In genomic region chr6:136449270-136449692, GRCm38 (mm10) we compare ENCODE assay signal across 9 mouse cellular contexts. TPM values are rescaled to one million over a fixed set of nuclear protein-coding genes. Genes with fewer than 3 reads are reported as not detected.
DNase-seq lines count a peak whose midpoint lies in the region; ATAC-seq and TF ChIP-seq lines count a peak whose summit lies in the region.
"Had no signal": no experiment of that assay in that cellular context is flagged by ENCODE, and none has a peak within 500 bp of the region (broad histone marks: within the 10 kb centered on the region; RNA-seq: fewer than 3 reads in every experiment).

No protein-coding gene starts in this region.

- no peak overlapping the region for H3K4me2 ChIP-seq in kidney, postnatal 0 days (ENCODE audit: low read length)
- H3K4me2 ChIP-seq in liver, embryonic 15.5 days: peak overlapping the region; percentile 29; the same call in 1 of the 2 replicates
- no peak overlapping the region for H3K4me2 ChIP-seq in forebrain, embryonic 13.5 days
- no peak overlapping the region for H3K4me2 ChIP-seq in midbrain, embryonic 11.5 days
- H3K4me2 ChIP-seq: limb, embryonic 12.5 days had no signal

- peak; percentile 80 for ATAC-seq in kidney, postnatal 0 days (replicated peaks; ENCODE audit: low FRiP score, low read depth)
- ATAC-seq in liver, embryonic 15.5 days (ENCODE audit: insufficient read depth): peak; percentile 75
- ATAC-seq in forebrain, embryonic 13.5 days: no peak
- ATAC-seq in midbrain, embryonic 11.5 days (ENCODE audit: low FRiP score): no peak

- no peaks in the 10 kb centered on the region for H3K36me3 ChIP-seq in heart, embryonic 10.5 days
- no peaks in the 10 kb centered on the region for H3K36me3 ChIP-seq in kidney, postnatal 0 days (ENCODE audit: insufficient read depth, low read length)
- no peaks in the 10 kb centered on the region for H3K36me3 ChIP-seq in liver, embryonic 15.5 days (replicated peaks)
- H3K36me3 ChIP-seq in forebrain, embryonic 13.5 days (ENCODE audit: poor library complexity, severe bottlenecking): no peaks in the 10 kb centered on the region
- H3K36me3 ChIP-seq in midbrain, embryonic 11.5 days (ENCODE audit: control insufficient read depth, insufficient read depth, low read length): no peaks in the 10 kb centered on the region
- H3K36me3 ChIP-seq: limb, embryonic 12.5 days had no signal

- H3K4me1 ChIP-seq in heart, embryonic 10.5 days: peaks cover 5% of the 10 kb centered on the region; the same call in 1 of the 2 replicates
- no peaks in the 10 kb centered on the region for H3K4me1 ChIP-seq in kidney, postnatal 0 days (replicated peaks; ENCODE audit: insufficient read depth, low read length)
- peaks cover 6% of the 10 kb centered on the region; the same call in 1 of the 2 replicates for H3K4me1 ChIP-seq in liver, embryonic 15.5 days (replicated peaks)
- H3K4me1 ChIP-seq in forebrain, embryonic 13.5 days: no peaks in the 10 kb centered on the region
- no peaks in the 10 kb centered on the region for H3K4me1 ChIP-seq in midbrain, embryonic 11.5 days (ENCODE audit: control insufficient read depth, insufficient read depth, low read length)

- 55% methylated on average over 9 of the region's 9 CpGs for WGBS in heart, embryonic 10.5 days
- WGBS in kidney, postnatal 0 days: 13% methylated on average over 9 of the region's 9 CpGs
- 9% methylated on average over 9 of the region's 9 CpGs for WGBS in liver, embryonic 15.5 days (ENCODE audit: insufficient replicate concordance)
- 85% methylated on average over 9 of the region's 9 CpGs for WGBS in forebrain, embryonic 13.5 days
- WGBS in midbrain, embryonic 11.5 days: 83% methylated on average over 9 of the region's 9 CpGs

- peak overlapping the region; percentile 62; the same call in 1 of the 2 replicates for H3K27ac ChIP-seq in heart, embryonic 10.5 days
- no peak overlapping the region for H3K27ac ChIP-seq in kidney, postnatal 0 days
- 0 out of 2 replicates have a peak overlapping the region, but pooled peaks have one; percentile 45 for H3K27ac ChIP-seq in liver, embryonic 15.5 days (replicated peaks)
- no peak overlapping the region for H3K27ac ChIP-seq in forebrain, embryonic 13.5 days
- H3K27ac ChIP-seq in midbrain, embryonic 11.5 days (ENCODE audit: low read depth, low read length): no peak overlapping the region
- H3K27ac ChIP-seq: limb, embryonic 12.5 days had no signal

- no peak overlapping the region for H3K9ac ChIP-seq in kidney, postnatal 0 days (ENCODE audit: low read depth, low read length)
- no peak overlapping the region; the same call in 1 of the 2 replicates for H3K9ac ChIP-seq in liver, embryonic 15.5 days
- H3K9ac ChIP-seq in forebrain, embryonic 13.5 days: no peak overlapping the region
- H3K9ac ChIP-seq in midbrain, embryonic 11.5 days (ENCODE audit: low read length): no peak overlapping the region
- H3K9ac ChIP-seq: limb, embryonic 12.5 days had no signal

- TF ChIP-seq CTCF in kidney, postnatal 0 days (IDR thresholded peaks at IDR 0.05; ENCODE audit: low read depth): 0 out of 2 replicates have a peak, but pooled peaks have one; percentile 5

- H3K4me3 ChIP-seq in heart, embryonic 10.5 days: no peak overlapping the region
- no peak overlapping the region for H3K4me3 ChIP-seq in kidney, postnatal 0 days (replicated peaks; ENCODE audit: low read depth, low read length)
- H3K4me3 ChIP-seq in liver, embryonic 15.5 days (replicated peaks): no peak overlapping the region
- no peak overlapping the region for H3K4me3 ChIP-seq in forebrain, embryonic 13.5 days
- no peak overlapping the region for H3K4me3 ChIP-seq in midbrain, embryonic 11.5 days (ENCODE audit: low read depth, low read length)
- H3K4me3 ChIP-seq: limb, embryonic 12.5 days had no signal

- peak; percentile 35 for DNase-seq in A20 (ENCODE audit: low read depth, low spot score)
- DNase-seq in T-cell, adult 2 months (ENCODE audit: low spot score): peak; percentile 82
- DNase-seq in heart, embryonic 10.5 days (ENCODE audit: low spot score): peak; percentile 90
- DNase-seq in kidney, postnatal 0 days (ENCODE audit: low spot score): peak; percentile 87
- DNase-seq in right cerebral cortex, postnatal 4 days: peak; percentile 15
- no peak for DNase-seq in midbrain, embryonic 11.5 days (ENCODE audit: low spot score, missing footprints)

- H3K9me3 ChIP-seq in heart, embryonic 10.5 days: 0 out of 2 replicates have a peak, but pooled peaks cover 8% of the 10 kb centered on the region
- peaks cover 12% of the 10 kb centered on the region; the same call in 1 of the 2 replicates for H3K9me3 ChIP-seq in kidney, postnatal 0 days (replicated peaks; ENCODE audit: low read length)
- H3K9me3 ChIP-seq in liver, embryonic 15.5 days (replicated peaks): 0 out of 2 replicates have a peak, but pooled peaks cover 3% of the 10 kb centered on the region
- peaks cover 15% of the 10 kb centered on the region for H3K9me3 ChIP-seq in forebrain, embryonic 13.5 days (replicated peaks)
- H3K9me3 ChIP-seq in midbrain, embryonic 11.5 days (ENCODE audit: control insufficient read depth, low read length): peaks cover 6% of the 10 kb centered on the region; the same call in 1 of the 2 replicates

- no peaks in the 10 kb centered on the region for H3K27me3 ChIP-seq in heart, embryonic 10.5 days (ENCODE audit: insufficient read depth, poor library complexity, severe bottlenecking)
- H3K27me3 ChIP-seq in kidney, postnatal 0 days (ENCODE audit: insufficient read depth, low read length): no peaks in the 10 kb centered on the region
- no peaks in the 10 kb centered on the region for H3K27me3 ChIP-seq in liver, embryonic 15.5 days
- H3K27me3 ChIP-seq in forebrain, embryonic 13.5 days: no peaks in the 10 kb centered on the region
- H3K27me3 ChIP-seq in midbrain, embryonic 11.5 days (ENCODE audit: control insufficient read depth, insufficient read depth, low read length): no peaks in the 10 kb centered on the region
- H3K27me3 ChIP-seq: limb, embryonic 12.5 days had no signal

RNA-seq across cellular contexts. Expression of gene E330021D16Rik, which starts 33.9 kb away (rescaled TPM):
- polyA plus RNA-seq in heart, embryonic 10.5 days (2016; fragmentation: Nextera tagmentation; extraction: Ambion mirVana): 0.11 TPM in 1 of 2 replicates, not detected in the other
- 4.2 and 4.7 TPM in 2 replicates for polyA plus RNA-seq in kidney, postnatal 0 days (2015; fragmentation: Nextera tagmentation; extraction: Ambion mirVana)
- polyA plus RNA-seq in liver, embryonic 15.5 days (2015; fragmentation: Nextera tagmentation; extraction: Ambion mirVana): 0.38 and 0.48 TPM in 2 replicates
- polyA plus RNA-seq in forebrain, embryonic 13.5 days (2015; fragmentation: Nextera tagmentation; extraction: Ambion mirVana): not detected in 2 replicates
- polyA plus RNA-seq in midbrain, embryonic 11.5 days (2014; fragmentation: Nextera tagmentation; extraction: Ambion mirVana): not detected in 2 replicates
- polyA plus RNA-seq: limb, embryonic 12.5 days had no signal

RNA-seq across cellular contexts. Expression of gene Atf7ip, which starts 56.7 kb away (rescaled TPM):
- polyA plus RNA-seq in heart, embryonic 10.5 days (2016; fragmentation: Nextera tagmentation; extraction: Ambion mirVana): 37.7 and 42.4 TPM in 2 replicates
- 17.9 and 20.2 TPM in 2 replicates for polyA plus RNA-seq in kidney, postnatal 0 days (2015; fragmentation: Nextera tagmentation; extraction: Ambion mirVana)
- 14.6 and 17.7 TPM in 2 replicates for polyA plus RNA-seq in liver, embryonic 15.5 days (2015; fragmentation: Nextera tagmentation; extraction: Ambion mirVana)
- polyA plus RNA-seq in forebrain, embryonic 13.5 days (2015; fragmentation: Nextera tagmentation; extraction: Ambion mirVana): 47.3 and 56.6 TPM in 2 replicates
- 43.4 and 46.8 TPM in 2 replicates for polyA plus RNA-seq in midbrain, embryonic 11.5 days (2014; fragmentation: Nextera tagmentation; extraction: Ambion mirVana)

Comparison
In these comparisons a context has a peak if more than half of its experiments do, and no peak if none do; other contexts are left out.
1. H3K27ac ChIP-seq: peak in heart, embryonic 10.5 days (single experiment) and liver, embryonic 15.5 days (single experiment); none in kidney, postnatal 0 days (single experiment), forebrain, embryonic 13.5 days (single experiment) and midbrain, embryonic 11.5 days (single experiment).
2. ATAC-seq: peak in kidney, postnatal 0 days (single experiment) and liver, embryonic 15.5 days (single experiment); none in forebrain, embryonic 13.5 days (single experiment) and midbrain, embryonic 11.5 days (single experiment).